ENCODE assay signal across 8 mouse cellular contexts in genomic region chr11:120796614-120796946, GRCm38 (mm10). TPM values are rescaled to one million over a fixed set of nuclear protein-coding genes. Genes with fewer than 3 reads are reported as not detected.
A peak's percentile ranks its signal among the peaks of the same experiment; 100 is the strongest.
DNase-seq lines count a peak whose midpoint lies in the region; ATAC-seq and TF ChIP-seq lines count a peak whose summit lies in the region.

No protein-coding gene starts in this region.

- H3K4me1 ChIP-seq in kidney, postnatal 0 days (replicated peaks; ENCODE audit: insufficient read depth, low read length), result no peaks in the 10 kb centered on the region; the same call in 1 of the 2 replicates
- H3K4me1 ChIP-seq in embryonic facial prominence, embryonic 10.5 days, result peaks cover 32% of the 10 kb centered on the region
- peaks cover 17% of the 10 kb centered on the region for H3K4me1 ChIP-seq in intestine, embryonic 14.5 days (replicated peaks; ENCODE audit: control insufficient read depth, insufficient read depth, low read length)
- peaks cover 7% of the 10 kb centered on the region for H3K4me1 ChIP-seq in midbrain, postnatal 0 days (ENCODE audit: insufficient read depth, low read length)

- no peak for ATAC-seq in kidney, postnatal 0 days (replicated peaks; ENCODE audit: low FRiP score, low read depth)
- ATAC-seq in intestine, embryonic 14.5 days (replicated peaks; ENCODE audit: low FRiP score, low TSS enrichment, low read depth), result no peak; the same call in 1 of the 2 replicates
- ATAC-seq in midbrain, postnatal 0 days (ENCODE audit: low FRiP score), result no peak; the same call in 1 of the 2 replicates

- peaks cover 18% of the 10 kb centered on the region; the same call in 1 of the 2 replicates for H3K36me3 ChIP-seq in kidney, postnatal 0 days (ENCODE audit: insufficient read depth, low read length)
- H3K36me3 ChIP-seq in embryonic facial prominence, embryonic 10.5 days (replicated peaks), result peaks cover 34% of the 10 kb centered on the region
- H3K36me3 ChIP-seq in intestine, embryonic 14.5 days (ENCODE audit: control insufficient read depth, insufficient read depth, low read length), result peaks cover 27% of the 10 kb centered on the region
- peaks cover 20% of the 10 kb centered on the region for H3K36me3 ChIP-seq in midbrain, postnatal 0 days (ENCODE audit: insufficient read depth, low read length)

- H3K27me3 ChIP-seq in kidney, postnatal 0 days (ENCODE audit: insufficient read depth, low read length), result no peaks in the 10 kb centered on the region
- H3K27me3 ChIP-seq in embryonic facial prominence, embryonic 10.5 days (replicated peaks; ENCODE audit: low read depth, poor library complexity, severe bottlenecking), result no peaks in the 10 kb centered on the region
- H3K27me3 ChIP-seq in intestine, embryonic 14.5 days (replicated peaks; ENCODE audit: control insufficient read depth, insufficient read depth, low read length), result no peaks in the 10 kb centered on the region
- no peaks in the 10 kb centered on the region for H3K27me3 ChIP-seq in midbrain, postnatal 0 days (ENCODE audit: insufficient read depth, low read length)

- H3K27ac ChIP-seq in kidney, postnatal 0 days, result peak overlapping the region; percentile 81
- H3K27ac ChIP-seq in embryonic facial prominence, embryonic 10.5 days (replicated peaks), result peak overlapping the region; percentile 89
- peak overlapping the region; percentile 65; the same call in 1 of the 2 replicates for H3K27ac ChIP-seq in intestine, embryonic 14.5 days (ENCODE audit: low read depth)
- peak overlapping the region; percentile 80 for H3K27ac ChIP-seq in midbrain, postnatal 0 days (ENCODE audit: low read depth, low read length)

- H3K4me3 ChIP-seq in kidney, postnatal 0 days (replicated peaks; ENCODE audit: low read depth, low read length), result no peak overlapping the region
- peak overlapping the region; percentile 90 for H3K4me3 ChIP-seq in embryonic facial prominence, embryonic 10.5 days
- peak overlapping the region; percentile 80 for H3K4me3 ChIP-seq in intestine, embryonic 14.5 days (ENCODE audit: low read depth, low read length)
- H3K4me3 ChIP-seq in midbrain, postnatal 0 days (ENCODE audit: low read depth, low read length), result peak overlapping the region; percentile 98

- H3K9ac ChIP-seq in kidney, postnatal 0 days (ENCODE audit: low read depth, low read length), result peak overlapping the region; percentile 97
- peak overlapping the region; percentile 94; the same call in 1 of the 2 replicates for H3K9ac ChIP-seq in intestine, embryonic 14.5 days (ENCODE audit: low read length)
- peak overlapping the region; percentile 46 for H3K9ac ChIP-seq in midbrain, postnatal 0 days (replicated peaks; ENCODE audit: low read length, poor library complexity, severe bottlenecking)

- no peak for DNase-seq in kidney, postnatal 0 days (ENCODE audit: low spot score)
- no peak for DNase-seq in kidney, adult 9 months
- DNase-seq in embryonic facial prominence, embryonic 10.5 days (ENCODE audit: low spot score), result no peak
- no peak for DNase-seq in intestine, embryonic 14.5 days (ENCODE audit: low spot score)
- no peak for DNase-seq in midbrain, postnatal 0 days (ENCODE audit: low spot score)
- no peak for DNase-seq in natural killer cell, adult 2 months (ENCODE audit: low spot score in 2 of 2)
- no peak for DNase-seq in right cerebral cortex, postnatal 36 days (ENCODE audit: low spot score in 2 of 2)
- no peak for DNase-seq in kidney, postnatal 36 days

- no peak for TF ChIP-seq CTCF in kidney, postnatal 0 days (IDR thresholded peaks at IDR 0.05; ENCODE audit: low read depth)
- TF ChIP-seq CTCF in midbrain, postnatal 0 days (IDR thresholded peaks at IDR 0.05), result no peak

- peak overlapping the region; percentile 26; the same call in 1 of the 2 replicates for H3K4me2 ChIP-seq in kidney, postnatal 0 days (ENCODE audit: low read length)
- H3K4me2 ChIP-seq in intestine, embryonic 14.5 days (ENCODE audit: low read length), result peak overlapping the region; percentile 98
- H3K4me2 ChIP-seq in midbrain, postnatal 0 days (ENCODE audit: low read depth, low read length, poor library complexity, severe bottlenecking), result peak overlapping the region; percentile 96

- WGBS in kidney, postnatal 0 days, result 21% methylated on average over 8 of the region's 8 CpGs
- WGBS in embryonic facial prominence, embryonic 10.5 days, result 35% methylated on average over 8 of the region's 8 CpGs
- 27% methylated on average over 8 of the region's 8 CpGs for WGBS in intestine, embryonic 14.5 days
- 17% methylated on average over 8 of the region's 8 CpGs for WGBS in midbrain, postnatal 0 days

- no peaks in the 10 kb centered on the region for H3K9me3 ChIP-seq in kidney, postnatal 0 days (replicated peaks; ENCODE audit: low read length)
- no peaks in the 10 kb centered on the region for H3K9me3 ChIP-seq in embryonic facial prominence, embryonic 10.5 days
- no peaks in the 10 kb centered on the region for H3K9me3 ChIP-seq in intestine, embryonic 14.5 days (ENCODE audit: control insufficient read depth, low read length)
- no peaks in the 10 kb centered on the region for H3K9me3 ChIP-seq in midbrain, postnatal 0 days (ENCODE audit: low read length)

RNA-seq across cellular contexts. Expression of gene Dus1l, which starts 0.4 kb away (rescaled TPM):
- polyA plus RNA-seq in kidney, postnatal 0 days (2015; fragmentation: Nextera tagmentation; extraction: Ambion mirVana), result 66.0 and 73.0 TPM in 2 replicates
- polyA plus RNA-seq in embryonic facial prominence, embryonic 10.5 days (2016; fragmentation: Nextera tagmentation; extraction: Ambion mirVana), result 96.6 and 101 TPM in 2 replicates
- 83.0 and 89.8 TPM in 2 replicates for polyA plus RNA-seq in intestine, embryonic 14.5 days (2014; fragmentation: Nextera tagmentation; extraction: Ambion mirVana)
- total RNA-seq in midbrain, postnatal 0 days (2014; rRNA removed), result 46.4 and 52.3 TPM in 2 replicates
- polyA plus RNA-seq in midbrain, postnatal 0 days (2015; fragmentation: Nextera tagmentation; extraction: Ambion mirVana), result 38.4 and 41.6 TPM in 2 replicates

RNA-seq across cellular contexts. Expression of gene Gps1, which starts 12.5 kb away (rescaled TPM):
- polyA plus RNA-seq in kidney, postnatal 0 days (2015; fragmentation: Nextera tagmentation; extraction: Ambion mirVana), result 158 and 170 TPM in 2 replicates
- 265 and 272 TPM in 2 replicates for polyA plus RNA-seq in embryonic facial prominence, embryonic 10.5 days (2016; fragmentation: Nextera tagmentation; extraction: Ambion mirVana)
- 221 and 245 TPM in 2 replicates for polyA plus RNA-seq in intestine, embryonic 14.5 days (2014; fragmentation: Nextera tagmentation; extraction: Ambion mirVana)
- total RNA-seq in midbrain, postnatal 0 days (2014; rRNA removed), result 252 and 262 TPM in 2 replicates
- polyA plus RNA-seq in midbrain, postnatal 0 days (2015; fragmentation: Nextera tagmentation; extraction: Ambion mirVana), result 233 and 253 TPM in 2 replicates

RNA-seq across cellular contexts. Expression of gene Rfng, which starts 12.6 kb away (rescaled TPM):
- 32.4 and 32.6 TPM in 2 replicates for polyA plus RNA-seq in kidney, postnatal 0 days (2015; fragmentation: Nextera tagmentation; extraction: Ambion mirVana)
- 40.0 and 42.1 TPM in 2 replicates for polyA plus RNA-seq in embryonic facial prominence, embryonic 10.5 days (2016; fragmentation: Nextera tagmentation; extraction: Ambion mirVana)
- 23.8 and 28.3 TPM in 2 replicates for polyA plus RNA-seq in intestine, embryonic 14.5 days (2014; fragmentation: Nextera tagmentation; extraction: Ambion mirVana)
- 86.5 and 106 TPM in 2 replicates for total RNA-seq in midbrain, postnatal 0 days (2014; rRNA removed)
- polyA plus RNA-seq in midbrain, postnatal 0 days (2015; fragmentation: Nextera tagmentation; extraction: Ambion mirVana), result 130 and 138 TPM in 2 replicates

RNA-seq across cellular contexts. Expression of gene Fasn, which starts 27.8 kb away (rescaled TPM):
- 19.8 and 19.9 TPM in 2 replicates for polyA plus RNA-seq in kidney, postnatal 0 days (2015; fragmentation: Nextera tagmentation; extraction: Ambion mirVana)
- polyA plus RNA-seq in embryonic facial prominence, embryonic 10.5 days (2016; fragmentation: Nextera tagmentation; extraction: Ambion mirVana), result 121 and 132 TPM in 2 replicates
- polyA plus RNA-seq in intestine, embryonic 14.5 days (2014; fragmentation: Nextera tagmentation; extraction: Ambion mirVana), result 106 and 115 TPM in 2 replicates
- total RNA-seq in midbrain, postnatal 0 days (2014; rRNA removed), result 469 and 488 TPM in 2 replicates
- 76.0 and 85.4 TPM in 2 replicates for polyA plus RNA-seq in midbrain, postnatal 0 days (2015; fragmentation: Nextera tagmentation; extraction: Ambion mirVana)

RNA-seq across cellular contexts. Expression of gene Hmga1b, which starts 34.0 kb away (rescaled TPM):
- 2.6 and 4.5 TPM in 2 replicates for polyA plus RNA-seq in kidney, postnatal 0 days (2015; fragmentation: Nextera tagmentation; extraction: Ambion mirVana)
- 10.5 and 11.6 TPM in 2 replicates for polyA plus RNA-seq in embryonic facial prominence, embryonic 10.5 days (2016; fragmentation: Nextera tagmentation; extraction: Ambion mirVana)
- 7.8 and 9.4 TPM in 2 replicates for polyA plus RNA-seq in intestine, embryonic 14.5 days (2014; fragmentation: Nextera tagmentation; extraction: Ambion mirVana)
- 0.93 and 1.0 TPM in 2 replicates for total RNA-seq in midbrain, postnatal 0 days (2014; rRNA removed)
- polyA plus RNA-seq in midbrain, postnatal 0 days (2015; fragmentation: Nextera tagmentation; extraction: Ambion mirVana), result 2.7 TPM in 2 replicates

Comparison
In these comparisons a context has a peak if more than half of its experiments do, and no peak if none do; other contexts are left out.
1. H3K4me2 ChIP-seq: peak in every context shown above with its lines; median percentile 98 in intestine, embryonic 14.5 days; 96 in midbrain, postnatal 0 days; 26 in kidney, postnatal 0 days.
2. H3K9ac ChIP-seq: peak in every context shown above with its lines; median percentile 97 in kidney, postnatal 0 days; 94 in intestine, embryonic 14.5 days; 46 in midbrain, postnatal 0 days.